Comparison of ENCODE assay signal across 8 mouse cellular contexts in genomic region chr10:79670071-79670888, GRCm38 (mm10). TPM values are rescaled to one million over a fixed set of nuclear protein-coding genes. Genes with fewer than 3 reads are reported as not detected.
DNase-seq lines count a peak whose midpoint lies in the region; ATAC-seq and TF ChIP-seq lines count a peak whose summit lies in the region.

No protein-coding gene starts in this region.

- peak overlapping the region; percentile 92 for H3K4me2 ChIP-seq in heart, embryonic 11.5 days
- H3K4me2 ChIP-seq in forebrain, embryonic 14.5 days (ENCODE audit: low read length) = peak overlapping the region; percentile 97
- peak overlapping the region; percentile 72 for H3K4me2 ChIP-seq in liver, postnatal 0 days (ENCODE audit: low read depth, low read length)

- no peak overlapping the region; the same call in 1 of the 2 replicates for H3K27ac ChIP-seq in heart, embryonic 11.5 days (ENCODE audit: low read depth, low read length)
- H3K27ac ChIP-seq in forebrain, embryonic 14.5 days (ENCODE audit: low read depth, low read length) = peak overlapping the region; percentile 29; the same call in 1 of the 2 replicates
- H3K27ac ChIP-seq in liver, postnatal 0 days (ENCODE audit: low read depth) = peak overlapping the region; percentile 23; the same call in 1 of the 2 replicates

- H3K27me3 ChIP-seq in heart, embryonic 11.5 days (ENCODE audit: control insufficient read depth, insufficient read depth, low read length) = no peaks in the 10 kb centered on the region
- H3K27me3 ChIP-seq in forebrain, embryonic 14.5 days (replicated peaks; ENCODE audit: control insufficient read depth, insufficient read depth, low read length) = no peaks in the 10 kb centered on the region
- H3K27me3 ChIP-seq in liver, postnatal 0 days (ENCODE audit: insufficient read depth, low read length) = no peaks in the 10 kb centered on the region

- H3K4me3 ChIP-seq in heart, embryonic 11.5 days (ENCODE audit: low read depth, low read length) = peak overlapping the region; percentile 97
- peak overlapping the region; percentile 93 for H3K4me3 ChIP-seq in forebrain, embryonic 14.5 days (ENCODE audit: low read depth, low read length)
- H3K4me3 ChIP-seq in liver, postnatal 0 days (ENCODE audit: low read depth, low read length) = peak overlapping the region; percentile 74

- DNase-seq in heart, postnatal 10 days = no peak
- DNase-seq in ES-CJ7 (ENCODE audit: low read depth, low spot score) = peak; percentile 39
- DNase-seq in forebrain, embryonic 14.5 days (ENCODE audit: low spot score) = no peak
- DNase-seq in liver, postnatal 0 days = no peak
- DNase-seq in right cerebral cortex, postnatal 14 days = no peak
- no peak for DNase-seq in left cerebral cortex, adult 11 months (ENCODE audit: low spot score)
- no peak for DNase-seq in left cerebral cortex, adult 9 months (ENCODE audit: low spot score in 2 of 2)

- no peak for TF ChIP-seq EP300 in liver, postnatal 0 days (IDR thresholded peaks at IDR 0.05; ENCODE audit: low read depth)

- 38% methylated on average over 15 of the region's 15 CpGs for WGBS in heart, embryonic 11.5 days (ENCODE audit: insufficient replicate concordance)
- 32% methylated on average over 15 of the region's 15 CpGs for WGBS in forebrain, embryonic 14.5 days
- WGBS in liver, postnatal 0 days (ENCODE audit: insufficient replicate concordance) = 35% methylated on average over 15 of the region's 15 CpGs

- intact Hi-C loops in heart, postnatal 10 days (cut with DNase I) = no loop called here

- peak overlapping the region; percentile 96 for H3K9ac ChIP-seq in heart, embryonic 11.5 days (ENCODE audit: low read depth, low read length)
- peak overlapping the region; percentile 93 for H3K9ac ChIP-seq in forebrain, embryonic 14.5 days (ENCODE audit: low read length)
- peak overlapping the region; percentile 64 for H3K9ac ChIP-seq in liver, postnatal 0 days (replicated peaks)

- H3K36me3 ChIP-seq in heart, embryonic 11.5 days (ENCODE audit: control insufficient read depth, insufficient read depth, low read length) = no peaks in the 10 kb centered on the region
- H3K36me3 ChIP-seq in forebrain, embryonic 14.5 days (ENCODE audit: control insufficient read depth, insufficient read depth, low read length) = peaks cover 2% of the 10 kb centered on the region; the same call in 1 of the 2 replicates
- H3K36me3 ChIP-seq in liver, postnatal 0 days (replicated peaks; ENCODE audit: insufficient read depth, low read length) = 0 out of 2 replicates have a peak, but pooled peaks cover 2% of the 10 kb centered on the region

- TF ChIP-seq CTCF in liver, postnatal 0 days (IDR thresholded peaks at IDR 0.05; ENCODE audit: low read depth) = no peak

- H3K9me3 ChIP-seq in heart, embryonic 11.5 days (replicated peaks; ENCODE audit: control insufficient read depth, low read length) = no peaks in the 10 kb centered on the region
- no peaks in the 10 kb centered on the region for H3K9me3 ChIP-seq in forebrain, embryonic 14.5 days (replicated peaks; ENCODE audit: control insufficient read depth, low read length)
- H3K9me3 ChIP-seq in liver, postnatal 0 days (ENCODE audit: low read length) = no peaks in the 10 kb centered on the region

- no peak for ATAC-seq in heart, embryonic 11.5 days (replicated peaks; ENCODE audit: insufficient number of reproducible peaks, low FRiP score, low TSS enrichment)
- ATAC-seq in forebrain, embryonic 14.5 days = peak; percentile 2; the same call in 1 of the 2 replicates
- no peak for ATAC-seq in liver, postnatal 0 days

- H3K4me1 ChIP-seq in heart, embryonic 11.5 days (ENCODE audit: control insufficient read depth, insufficient read depth, low read length) = peaks cover 11% of the 10 kb centered on the region
- H3K4me1 ChIP-seq in forebrain, embryonic 14.5 days (ENCODE audit: control insufficient read depth, insufficient read depth, low read length) = peaks cover 12% of the 10 kb centered on the region
- peaks cover 13% of the 10 kb centered on the region for H3K4me1 ChIP-seq in liver, postnatal 0 days (ENCODE audit: insufficient read depth)

RNA-seq across cellular contexts. Expression of gene Tpgs1, which starts 1.1 kb away (rescaled TPM):
- 47.4 and 48.6 TPM in 2 replicates for polyA plus RNA-seq in heart, embryonic 11.5 days (2014; fragmentation: Nextera tagmentation; extraction: Ambion mirVana)
- 10 to 100 TPM; 24.3 to 24.4 TPM for total RNA-seq in heart, postnatal 10 days (2021)
- 101 and 105 TPM in 2 replicates for polyA plus RNA-seq in forebrain, embryonic 14.5 days (2014; fragmentation: Nextera tagmentation; extraction: Ambion mirVana)
- 24.9 and 25.8 TPM in 2 replicates for polyA plus RNA-seq in liver, postnatal 0 days (2015; fragmentation: Nextera tagmentation; extraction: Ambion mirVana)

RNA-seq across cellular contexts. Expression of gene Madcam1, which starts 5.9 kb away (rescaled TPM):
- polyA plus RNA-seq in heart, embryonic 11.5 days (2014; fragmentation: Nextera tagmentation; extraction: Ambion mirVana) = 1.1 and 1.5 TPM in 2 replicates
- under 1 TPM; 0.24 to 0.60 TPM for total RNA-seq in heart, postnatal 10 days (2021)
- polyA plus RNA-seq in forebrain, embryonic 14.5 days (2014; fragmentation: Nextera tagmentation; extraction: Ambion mirVana) = 1.1 and 1.2 TPM in 2 replicates
- 0.12 and 0.19 TPM in 2 replicates for polyA plus RNA-seq in liver, postnatal 0 days (2015; fragmentation: Nextera tagmentation; extraction: Ambion mirVana)

RNA-seq across cellular contexts. Expression of gene Cdc34, which starts 11.7 kb away (rescaled TPM):
- polyA plus RNA-seq in heart, embryonic 11.5 days (2014; fragmentation: Nextera tagmentation; extraction: Ambion mirVana) = 159 and 164 TPM in 2 replicates
- total RNA-seq in heart, postnatal 10 days (2021) = 100 to 1,000 TPM; 152 to 159 TPM
- polyA plus RNA-seq in forebrain, embryonic 14.5 days (2014; fragmentation: Nextera tagmentation; extraction: Ambion mirVana) = 76.0 and 76.9 TPM in 2 replicates
- polyA plus RNA-seq in liver, postnatal 0 days (2015; fragmentation: Nextera tagmentation; extraction: Ambion mirVana) = 77.6 and 80.1 TPM in 2 replicates

RNA-seq across cellular contexts. Expression of gene Gzmm, which starts 18.5 kb away (rescaled TPM):
- 0.40 and 1.0 TPM in 2 replicates for polyA plus RNA-seq in heart, embryonic 11.5 days (2014; fragmentation: Nextera tagmentation; extraction: Ambion mirVana)
- total RNA-seq in heart, postnatal 10 days (2021) = 1 to 10 TPM; 3.8 to 4.3 TPM
- 1.4 and 1.5 TPM in 2 replicates for polyA plus RNA-seq in forebrain, embryonic 14.5 days (2014; fragmentation: Nextera tagmentation; extraction: Ambion mirVana)
- 0.09 and 0.13 TPM in 2 replicates for polyA plus RNA-seq in liver, postnatal 0 days (2015; fragmentation: Nextera tagmentation; extraction: Ambion mirVana)

RNA-seq across cellular contexts. Expression of gene Odf3l2, which starts 24.7 kb away (rescaled TPM):
- not detected in 2 replicates for polyA plus RNA-seq in heart, embryonic 11.5 days (2014; fragmentation: Nextera tagmentation; extraction: Ambion mirVana)
- not detected for total RNA-seq in heart, postnatal 10 days (2021)
- 0.14 and 0.17 TPM in 2 replicates for polyA plus RNA-seq in forebrain, embryonic 14.5 days (2014; fragmentation: Nextera tagmentation; extraction: Ambion mirVana)
- polyA plus RNA-seq in liver, postnatal 0 days (2015; fragmentation: Nextera tagmentation; extraction: Ambion mirVana) = not detected in 2 replicates
